21 mouse cellular contexts compared by ENCODE assay signal in the genomic region with DNA sequence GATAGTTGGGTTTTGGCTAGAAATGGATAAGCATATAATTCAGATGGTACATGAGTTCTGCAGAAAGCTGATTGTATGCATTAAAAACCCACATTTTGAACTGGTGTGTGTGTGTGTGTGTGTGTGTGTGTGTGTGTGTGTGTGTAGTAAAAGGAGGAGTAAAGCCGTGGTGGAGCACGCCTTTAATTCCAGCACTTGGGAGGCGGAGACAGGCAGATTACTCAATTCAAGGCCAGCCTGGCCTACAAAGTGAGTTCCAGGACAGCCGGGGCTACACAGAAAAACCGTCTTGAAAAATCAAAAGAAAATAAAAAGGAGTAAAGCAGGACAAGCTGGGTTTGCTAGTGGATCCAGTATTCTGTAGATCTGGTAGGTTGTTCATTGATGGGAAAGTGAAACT. TPM values are rescaled to one million over a fixed set of nuclear protein-coding genes. Genes with fewer than 3 reads are reported as not detected.
DNase-seq lines count a peak whose midpoint lies in the region; ATAC-seq and TF ChIP-seq lines count a peak whose summit lies in the region.
"Had no signal": no experiment of that assay in that cellular context is flagged by ENCODE, and none has a peak within 500 bp of the region (broad histone marks: within the 10 kb centered on the region; RNA-seq: fewer than 3 reads in every experiment).

No protein-coding gene starts in this region.

- ATAC-seq in liver, postnatal 0 days, result no peak
- no peak for ATAC-seq in liver, embryonic 12.5 days
- ATAC-seq: forebrain, embryonic 13.5 days; inflammation-experienced regulatory T-cells, adult 6 months; midbrain, embryonic 15.5 days had no signal

- H3K4me3 ChIP-seq in liver, postnatal 0 days (ENCODE audit: low read depth, low read length), result no peak overlapping the region
- H3K4me3 ChIP-seq in liver, embryonic 12.5 days, result no peak overlapping the region
- no peak overlapping the region for H3K4me3 ChIP-seq in limb, embryonic 10.5 days
- H3K4me3 ChIP-seq: erythroblast, embryonic 14.5 days; forebrain, embryonic 13.5 days; heart, embryonic 12.5 days; hindbrain, embryonic 13.5 days; midbrain, embryonic 15.5 days; neural tube, embryonic 15.5 days had no signal

- H3K27me3 ChIP-seq in liver, postnatal 0 days (ENCODE audit: insufficient read depth, low read length), result no peaks in the 10 kb centered on the region
- H3K27me3 ChIP-seq in liver, embryonic 12.5 days (replicated peaks), result no peaks in the 10 kb centered on the region
- no peaks in the 10 kb centered on the region for H3K27me3 ChIP-seq in limb, embryonic 10.5 days (ENCODE audit: low read depth, poor library complexity, severe bottlenecking)
- H3K27me3 ChIP-seq: forebrain, embryonic 13.5 days; heart, embryonic 12.5 days; hindbrain, embryonic 13.5 days; midbrain, embryonic 15.5 days; neural tube, embryonic 15.5 days had no signal

- peaks cover 18% of the 10 kb centered on the region for H3K4me1 ChIP-seq in liver, postnatal 0 days (ENCODE audit: insufficient read depth)
- peaks cover 39% of the 10 kb centered on the region for H3K4me1 ChIP-seq in liver, embryonic 12.5 days
- no peaks in the 10 kb centered on the region for H3K4me1 ChIP-seq in limb, embryonic 10.5 days

- 72% methylated on average over 5 of the region's 5 CpGs for WGBS in liver, postnatal 0 days (ENCODE audit: insufficient replicate concordance)
- whole genome bisulfite sequencing in liver, embryonic 12.5 days (ENCODE audit: insufficient replicate concordance), result 57% methylated on average over 5 of the region's 5 CpGs
- 91% methylated on average over 5 of the region's 5 CpGs for WGBS in limb, embryonic 10.5 days

- H3K27ac ChIP-seq in liver, postnatal 0 days (ENCODE audit: low read depth), result peak overlapping the region; percentile 22; the same call in 1 of the 2 replicates
- H3K27ac ChIP-seq in liver, embryonic 12.5 days, result no peak overlapping the region
- H3K27ac ChIP-seq in limb, embryonic 10.5 days, result no peak overlapping the region
- H3K27ac ChIP-seq: forebrain, embryonic 13.5 days; hindbrain, embryonic 13.5 days; midbrain, embryonic 15.5 days; neural tube, embryonic 15.5 days had no signal

- no peaks in the 10 kb centered on the region for H3K9me3 ChIP-seq in liver, postnatal 0 days (ENCODE audit: low read length)
- H3K9me3 ChIP-seq in liver, embryonic 12.5 days (replicated peaks), result no peaks in the 10 kb centered on the region
- H3K9me3 ChIP-seq in limb, embryonic 10.5 days (replicated peaks), result no peaks in the 10 kb centered on the region
- H3K9me3 ChIP-seq: forebrain, embryonic 13.5 days; heart, embryonic 12.5 days; hindbrain, embryonic 13.5 days; midbrain, embryonic 15.5 days; neural tube, embryonic 15.5 days had no signal

- H3K36me3 ChIP-seq in liver, postnatal 0 days (replicated peaks; ENCODE audit: insufficient read depth, low read length), result no peaks in the 10 kb centered on the region
- peaks cover 6% of the 10 kb centered on the region; the same call in 1 of the 2 replicates for H3K36me3 ChIP-seq in liver, embryonic 12.5 days
- peaks cover 11% of the 10 kb centered on the region for H3K36me3 ChIP-seq in limb, embryonic 10.5 days
- H3K36me3 ChIP-seq: hindbrain, embryonic 13.5 days; midbrain, embryonic 15.5 days; neural tube, embryonic 15.5 days had no signal

- peak; percentile 7 for DNase-seq in cerebellum, adult 9-10 months
- DNase-seq in cerebellum, adult 9-11 months, result no peak
- no peak for DNase-seq in liver, postnatal 0 days
- DNase-seq in ZHBTc4 (ENCODE audit: low read depth, low spot score), result peak; percentile 51
- peak; percentile 15 for DNase-seq in yolk sac, embryonic 10.5 days (ENCODE audit: low spot score)
- no peak for DNase-seq in frontal cortex, postnatal 10 days (ENCODE audit: low spot score in 2 of 2)
- no peak for DNase-seq in limb, embryonic 10.5 days (ENCODE audit: low spot score)
- DNase-seq: cerebellum, adult 2 months; gastrocnemius, postnatal 36 days; heart, postnatal 14 days; kidney, postnatal 36 days; right cerebral cortex, postnatal 14 days; spleen, adult 18-20 months had no signal

- TF ChIP-seq EP300 in liver, postnatal 0 days (IDR thresholded peaks at IDR 0.05; ENCODE audit: low read depth), result no peak

- H3K9ac ChIP-seq in liver, postnatal 0 days (replicated peaks), result no peak overlapping the region
- H3K9ac ChIP-seq in liver, embryonic 12.5 days, result no peak overlapping the region
- H3K9ac ChIP-seq: forebrain, embryonic 13.5 days; heart, embryonic 12.5 days; hindbrain, embryonic 13.5 days; midbrain, embryonic 15.5 days; neural tube, embryonic 15.5 days had no signal

- TF ChIP-seq CTCF in liver, postnatal 0 days (IDR thresholded peaks at IDR 0.05; ENCODE audit: low read depth), result no peak

- H3K4me2 ChIP-seq in liver, postnatal 0 days (ENCODE audit: low read depth, low read length), result no peak overlapping the region
- no peak overlapping the region for H3K4me2 ChIP-seq in liver, embryonic 12.5 days
- H3K4me2 ChIP-seq: forebrain, embryonic 13.5 days; heart, embryonic 12.5 days; hindbrain, embryonic 13.5 days; midbrain, embryonic 15.5 days; neural tube, embryonic 15.5 days had no signal

RNA-seq across cellular contexts. Expression of gene Setd5, which starts 20.5 kb away (rescaled TPM):
- 17.3 and 19.7 TPM in 2 replicates for polyA plus RNA-seq in liver, postnatal 0 days (2015; fragmentation: Nextera tagmentation; extraction: Ambion mirVana)
- 27.2 and 30.1 TPM in 2 replicates for polyA plus RNA-seq in liver, embryonic 12.5 days (2016; fragmentation: Nextera tagmentation; extraction: Ambion mirVana)
- 86.2 and 92.0 TPM in 2 replicates for polyA plus RNA-seq in limb, embryonic 10.5 days (2016; fragmentation: Nextera tagmentation; extraction: Ambion mirVana)

RNA-seq across cellular contexts. Expression of gene Thumpd3, which starts 51.6 kb away (rescaled TPM):
- 23.8 and 25.1 TPM in 2 replicates for polyA plus RNA-seq in liver, postnatal 0 days (2015; fragmentation: Nextera tagmentation; extraction: Ambion mirVana)
- 53.1 and 57.0 TPM in 2 replicates for polyA plus RNA-seq in liver, embryonic 12.5 days (2016; fragmentation: Nextera tagmentation; extraction: Ambion mirVana)
- polyA plus RNA-seq in limb, embryonic 10.5 days (2016; fragmentation: Nextera tagmentation; extraction: Ambion mirVana), result 59.5 and 66.5 TPM in 2 replicates

Comparison
In these comparisons a context has a peak if more than half of its experiments do, and no peak if none do; other contexts are left out.
1. DNase-seq: peak in cerebellum, adult 9-10 months (single experiment), ZHBTc4 (single experiment) and yolk sac, embryonic 10.5 days (single experiment); none in cerebellum, adult 9-11 months (single experiment), liver, postnatal 0 days (single experiment), frontal cortex, postnatal 10 days (0 of 2) and limb, embryonic 10.5 days (single experiment).